Mouse (Mus musculus) left cerebral cortex, adult 18-20 months (tissue): ENCODE measurements at regions not wholly inside any gene's neighbourhood (a gene's known extent, or its start where the extent isn't known, plus 50 kb on each side); places are given as distances from the start of the nearest gene placed in this dataset.
"Not testable (repeated sequence)": the region's sequence is repeated elsewhere in the genome, so short reads cannot be mapped to it uniquely, and the experiment has no call there.

Experiments used
- DNase-seq, 2 experiments: peaks; one replicate each; pipeline ENCODE4 v3.0.0; 2021 to 2022; ENCODE audit warnings: low spot score in 2 of 2, mixed read lengths in 1 of 2

- no peak for DNase-seq
Measured at GRCm38 (mm10) chr13:35581616-35582015, 78.0 kb upstream of the Cdyl start.

- DNase-seq: no peak
Measured at GRCm38 (mm10) chr13:35598003-35598402, 61.6 kb upstream of the Cdyl start.

- no peak for DNase-seq
Measured at GRCm38 (mm10) chr13:35601560-35602135, 58.0 kb upstream of the Cdyl start.

GRCm38 (mm10) chr13:35603080-35603479, 56.6 kb upstream of the Cdyl start:
- DNase-seq: no peak

- no peak for DNase-seq
Measured at GRCm38 (mm10) chr13:35604061-35604460, 55.6 kb upstream of the Cdyl start.

- DNase-seq: no peak
Measured at GRCm38 (mm10) chr13:35604765-35605164, 54.9 kb upstream of the Cdyl start.

GRCm38 (mm10) chr13:35606857-35607561, 52.6 kb upstream of the Cdyl start:
- DNase-seq: not testable (repeated sequence)

GRCm38 (mm10) chr13:35607710-35608109, 51.9 kb upstream of the Cdyl start:
- no peak for DNase-seq
